Mouse (Mus musculus) forebrain, embryonic 13.5 days (tissue): ENCODE results near the gene Timmdc1. TPM values are rescaled to one million over a fixed set of nuclear protein-coding genes. Genes with fewer than 3 reads are reported as not detected.

Experiments used
- ATAC-seq: fragments of 200-750 bp; cut with Nextera tagmentation; 2 replicates; pipeline ENCODE4 v1.8.0; 2017
- H3K27ac ChIP-seq: fragments of 300-500 bp; sonication (generic); 2 replicates; pipeline ENCODE4 v1.5.1; 2015; ENCODE audit warnings: inconsistent platforms, mild to moderate bottlenecking, moderate library complexity
- H3K27me3 ChIP-seq: fragments of 300-500 bp; sonication (generic); 2 replicates; pipeline ENCODE4 v1.6.1; 2015; ENCODE audit warnings: mild to moderate bottlenecking, inconsistent platforms
- H3K36me3 ChIP-seq: fragments of 300-500 bp; sonication (generic); 2 replicates; pipeline ENCODE4 v1.6.1; 2015; ENCODE audit warnings: mild to moderate bottlenecking, inconsistent platforms; ENCODE audit not compliant: poor library complexity, severe bottlenecking
- H3K4me1 ChIP-seq: fragments of 300-500 bp; sonication (generic); 2 replicates; pipeline ENCODE4 v1.6.1; 2015; ENCODE audit warnings: inconsistent platforms
- H3K4me2 ChIP-seq: fragments of 300-500 bp; sonication (generic); 2 replicates; pipeline ENCODE4 v1.6.1; 2015; ENCODE audit warnings: inconsistent platforms, mild to moderate bottlenecking, moderate library complexity
- H3K4me3 ChIP-seq: fragments of 300-500 bp; sonication (generic); 2 replicates; pipeline ENCODE4 v1.5.1; 2015; ENCODE audit warnings: mild to moderate bottlenecking, inconsistent platforms
- H3K9ac ChIP-seq: fragments of 300-500 bp; sonication (generic); 2 replicates; pipeline ENCODE4 v1.6.1; 2015; ENCODE audit warnings: mild to moderate bottlenecking, inconsistent platforms
- H3K9me3 ChIP-seq: fragments of 300-500 bp; sonication (generic); replicated peaks from 2 replicates; pipeline ENCODE4 v1.6.1; 2016; ENCODE audit warnings: inconsistent platforms
- WGBS: fragments of 180-500 bp; shearing (Covaris S2); methylation state at CpG from one replicate; pipeline ENCODE4 v1.1.7; 2015; 5-methylcytosine and 5-hydroxymethylcytosine counted together
- polyA plus RNA-seq: library from polyadenylated mRNA; unstranded; fragments of >200 nt; fragmentation: Nextera tagmentation; extraction: Ambion mirVana; gene quantifications from 2 replicates; pipeline ENCODE4 v1.2.1, GENCODE M21; 2015

The Timmdc1 gene
- polyA plus RNA-seq, 1 experiment from 2014 or later: 39.9 TPM

GRCm38 (mm10) chr16:38456812-38457567 lies 65.5 kb downstream of the Timmdc1 start:
- no peaks in the 10 kb centered on the region for H3K9me3 ChIP-seq
- H3K4me1 ChIP-seq: peaks cover 4% of the 10 kb centered on the region; the same call in 1 of the 2 replicates
- no peaks in the 10 kb centered on the region for H3K36me3 ChIP-seq
- WGBS: 67% methylated on average over 11 of the region's 11 CpGs
- H3K27ac ChIP-seq: no peak overlapping the region
- no peak overlapping the region for H3K9ac ChIP-seq
- no peaks in the 10 kb centered on the region for H3K27me3 ChIP-seq
- ATAC-seq: no peak
- no peak overlapping the region for H3K4me2 ChIP-seq
- H3K4me3 ChIP-seq: no peak overlapping the region

- H3K9me3 ChIP-seq: no peaks in the 10 kb centered on the region
- no peak for ATAC-seq
- no peak within 1 kb of the TSS for H3K4me3 ChIP-seq
- 71% methylated on average over 17 of the region's 17 CpGs for WGBS
- peaks cover 14% of the 10 kb centered on the region for H3K4me1 ChIP-seq
- no peak within 1 kb of the TSS for H3K9ac ChIP-seq
- no peaks in the 10 kb centered on the region for H3K27me3 ChIP-seq
- no peak within 1 kb of the TSS for H3K27ac ChIP-seq
- H3K36me3 ChIP-seq: no peaks in the 10 kb centered on the region; the same call in 1 of the 2 replicates
- no peak within 1 kb of the TSS for H3K4me2 ChIP-seq
Observed at GRCm38 (mm10) chr16:38455511-38456418, 66.7 kb downstream of the Timmdc1 start, which contains the start of gene Cd80. Gene Cd80 (plus strand): TSS chr16:38455561.

- Histone ChIP-seq H3K4me3 (no peak overlapping the region), H3K4me2 (no peak overlapping the region), H3K27me3 (no peaks in the 10 kb centered on the region), H3K9ac (no peak overlapping the region), H3K36me3 (peaks cover 10% of the 10 kb centered on the region), H3K27ac (no peak overlapping the region), H3K9me3 (no peaks in the 10 kb centered on the region), H3K4me1 (peaks cover 19% of the 10 kb centered on the region)
- 83% methylated on average over 11 of the region's 11 CpGs for WGBS
- ATAC-seq: no peak
Observed at GRCm38 (mm10) chr16:38454533-38455254, 67.8 kb downstream of the Timmdc1 start.

GRCm38 (mm10) chr16:38453952-38454351 lies 68.5 kb downstream of the Timmdc1 start:
- Histone ChIP-seq H3K27me3 (no peaks in the 10 kb centered on the region), H3K9me3 (no peaks in the 10 kb centered on the region), H3K4me2 (no peak overlapping the region), H3K4me3 (no peak overlapping the region), H3K4me1 (peaks cover 19% of the 10 kb centered on the region), H3K36me3 (peaks cover 16% of the 10 kb centered on the region), H3K27ac (no peak overlapping the region), H3K9ac (no peak overlapping the region)
- ATAC-seq: no peak
- WGBS: 91% methylated on average over 4 of the region's 4 CpGs

- peaks cover 19% of the 10 kb centered on the region for H3K4me1 ChIP-seq
- H3K27ac ChIP-seq: no peak overlapping the region
- H3K27me3 ChIP-seq: no peaks in the 10 kb centered on the region
- peak overlapping the region; percentile 81 for H3K4me3 ChIP-seq
- H3K36me3 ChIP-seq: peaks cover 24% of the 10 kb centered on the region
- peak overlapping the region; percentile 96 for H3K9ac ChIP-seq
- WGBS: 32% methylated on average over 3 of the region's 3 CpGs
- H3K4me2 ChIP-seq: peak overlapping the region; percentile 66
- ATAC-seq: no peak
- H3K9me3 ChIP-seq: no peaks in the 10 kb centered on the region
Observed at GRCm38 (mm10) chr16:38453203-38453553, 69.3 kb downstream of the Timmdc1 start.

GRCm38 (mm10) chr16:38452442-38453202 lies 69.8 kb downstream of the Timmdc1 start, which contains the start of gene Adprh:
Gene Adprh (minus strand): TSS chr16:38452703.
- Histone ChIP-seq H3K27ac (peak within 1 kb of the TSS; percentile 83), H3K9me3 (no peaks in the 10 kb centered on the region), H3K27me3 (no peaks in the 10 kb centered on the region), H3K9ac (peak within 1 kb of the TSS; percentile 96), H3K4me3 (peak within 1 kb of the TSS; percentile 81), H3K4me2 (peak within 1 kb of the TSS; percentile 66), H3K4me1 (peaks cover 19% of the 10 kb centered on the region), H3K36me3 (peaks cover 30% of the 10 kb centered on the region)
- WGBS: under 1% methylated on average over 57 of the region's 61 CpGs
- ATAC-seq: peak; percentile 99

GRCm38 (mm10) chr16:38451421-38452205 lies 70.8 kb downstream of the Timmdc1 start:
- Histone ChIP-seq H3K9me3 (no peaks in the 10 kb centered on the region), H3K27ac (peak overlapping the region; percentile 83; the same call in 1 of the 2 replicates), H3K9ac (peak overlapping the region; percentile 96), H3K27me3 (no peaks in the 10 kb centered on the region), H3K4me3 (peak overlapping the region; percentile 81), H3K36me3 (peaks cover 40% of the 10 kb centered on the region), H3K4me2 (peak overlapping the region; percentile 66), H3K4me1 (peaks cover 19% of the 10 kb centered on the region)
- WGBS: 44% methylated on average over 12 of the region's 12 CpGs
- no peak for ATAC-seq

- no peak for ATAC-seq
- Histone ChIP-seq H3K4me2 (no peak overlapping the region; the same call in 1 of the 2 replicates), H3K9ac (no peak overlapping the region), H3K36me3 (peaks cover 49% of the 10 kb centered on the region), H3K4me3 (no peak overlapping the region), H3K27me3 (no peaks in the 10 kb centered on the region), H3K27ac (no peak overlapping the region), H3K9me3 (no peaks in the 10 kb centered on the region), H3K4me1 (peaks cover 19% of the 10 kb centered on the region)
- WGBS: 91% methylated on average over 7 of the region's 7 CpGs
Observed at GRCm38 (mm10) chr16:38450707-38451106, 71.8 kb downstream of the Timmdc1 start.

- Histone ChIP-seq H3K9ac (no peak overlapping the region), H3K36me3 (peaks cover 71% of the 10 kb centered on the region), H3K27ac (no peak overlapping the region), H3K27me3 (no peaks in the 10 kb centered on the region), H3K9me3 (no peaks in the 10 kb centered on the region), H3K4me1 (peaks cover 19% of the 10 kb centered on the region), H3K4me2 (no peak overlapping the region), H3K4me3 (no peak overlapping the region)
- ATAC-seq: no peak
- WGBS: 95% methylated on average over 12 of the region's 12 CpGs
Observed at GRCm38 (mm10) chr16:38448458-38448857, 74.0 kb downstream of the Timmdc1 start.
